Mouse (Mus musculus): Measurements from ENCODE around the gene F11r. TPM values are rescaled to one million over a fixed set of nuclear protein-coding genes. Genes with fewer than 3 reads are reported as not detected.

F11r gene
- total and polyA plus RNA-seq, 3 experiments, result 0.74 to 1.6 (median 1.3) TPM

GRCm38 (mm10) chr1:171478968-171479367 lies 41.6 kb downstream of the F11r start:
- Histone ChIP-seq H3K9ac (ENCODE audit: insufficient read depth, low read depth) (no peak overlapping the region), H3K4me2 (ENCODE audit: insufficient read depth, low read depth, poor library complexity, severe bottlenecking) (0 out of 2 replicates have a peak overlapping the region, but pooled peaks have one; percentile 27), H3K4me3 (replicated peaks in 1 of 3; ENCODE audit: low read depth in 2 of 3, low read length in 2 of 3, poor library complexity in 1 of 3) (no peak overlapping the region), H3K79me2 (replicated peaks; ENCODE audit: control insufficient read depth, extremely low read depth, insufficient read depth, poor library complexity, severe bottlenecking) (no peaks in the 10 kb centered on the region), H3K27me3 (replicated peaks) (no peaks in the 10 kb centered on the region), H3K27ac (ENCODE audit: insufficient read depth, low read depth) (no peak overlapping the region), H3K9me3 (replicated peaks; ENCODE audit: low read length) (peaks cover 12% of the 10 kb centered on the region), H3K4me1 (ENCODE audit: control insufficient read depth in 1 of 2, insufficient read depth in 2 of 2) (peaks cover 7 to 15% of the 10 kb centered on the region in 2 experiments), H3K36me3 (replicated peaks in 1 of 2; ENCODE audit: control insufficient read depth in 1 of 2, insufficient read depth in 1 of 2, low read length in 1 of 2) (no peaks in the 10 kb centered on the region)
- DNase-seq (ENCODE audit: extremely low read depth), result peak; percentile 68
- no peak for TF ChIP-seq NELFE (IDR thresholded peaks at IDR 0.05; ENCODE audit: low read depth, low read length)
- TF ChIP-seq JUN (IDR thresholded peaks at IDR 0.05; ENCODE audit: insufficient read depth, low read depth, low read length), result no peak
- TF ChIP-seq USF1 (IDR thresholded peaks at IDR 0.05; ENCODE audit: low read depth, low read length), result no peak
- no peak for TF ChIP-seq POLR2AphosphoS2 (IDR thresholded peaks at IDR 0.05; ENCODE audit: low read depth, low read length)
- TF ChIP-seq MXI1 (IDR thresholded peaks at IDR 0.05; ENCODE audit: low read depth, low read length), result no peak
- no peak for TF ChIP-seq UBTF (IDR thresholded peaks at IDR 0.05; ENCODE audit: low read depth, low read length)
- peak; percentile 78 for TF ChIP-seq RAD21 (IDR thresholded peaks at IDR 0.05; ENCODE audit: low read depth, low read length)
- TF ChIP-seq RCOR1 (conservative IDR thresholded peaks at IDR 0.05; ENCODE audit: low read depth, low read length), result no peak
- no peak for TF ChIP-seq ELF1 (IDR thresholded peaks at IDR 0.05; ENCODE audit: low read depth, low read length)
- TF ChIP-seq POLR2A (IDR thresholded peaks at IDR 0.05; ENCODE audit: low read depth, low read length), result no peak
- TF ChIP-seq CHD2 (IDR thresholded peaks at IDR 0.05; ENCODE audit: low read length), result no peak
- no peak for TF ChIP-seq BHLHE40 (IDR thresholded peaks at IDR 0.05; ENCODE audit: low read depth, low read length)
- peak; percentile 77 for TF ChIP-seq SMC3 (IDR thresholded peaks at IDR 0.05; ENCODE audit: low read depth, low read length)
- TF ChIP-seq IRF4 (IDR thresholded peaks at IDR 0.05; ENCODE audit: low read depth, low read length), result no peak
- TF ChIP-seq MYC (IDR thresholded peaks at IDR 0.05; ENCODE audit: low read depth, low read length), result no peak
- peak; percentile 66 to 84 for TF ChIP-seq CTCF (conservative IDR thresholded peaks at IDR 0.05 in 1 of 2, IDR thresholded peaks at IDR 0.05 in 1 of 2; ENCODE audit: low read depth in 2 of 2, low read length in 2 of 2)
- no peak for TF ChIP-seq ETS1 (conservative IDR thresholded peaks at IDR 0.05; ENCODE audit: low read depth, low read length)
- no peak for TF ChIP-seq ZKSCAN1 (IDR thresholded peaks at IDR 0.05; ENCODE audit: borderline replicate concordance, low read depth, low read length)
- TF ChIP-seq GABPA (IDR thresholded peaks at IDR 0.05; ENCODE audit: insufficient replicate concordance, low read depth, low read length), result no peak
- peak; percentile 29 for TF ChIP-seq ZC3H11A (IDR thresholded peaks at IDR 0.05; ENCODE audit: low read depth, low read length)
- no peak for TF ChIP-seq TCF12 (IDR thresholded peaks at IDR 0.05; ENCODE audit: low read depth, low read length)
- TF ChIP-seq PAX5 (IDR thresholded peaks at IDR 0.05; ENCODE audit: low read length), result no peak
- TF ChIP-seq CHD1 (IDR thresholded peaks at IDR 0.05; ENCODE audit: low read depth, low read length), result no peak
- no peak for TF ChIP-seq MEF2A (IDR thresholded peaks at IDR 0.05; ENCODE audit: borderline replicate concordance, low read depth, low read length)
- no peak for TF ChIP-seq JUND (conservative IDR thresholded peaks at IDR 0.05; ENCODE audit: low read depth, low read length)
- no peak for TF ChIP-seq MAZ (IDR thresholded peaks at IDR 0.05; ENCODE audit: low read depth, low read length)
- TF ChIP-seq HCFC1 (IDR thresholded peaks at IDR 0.05; ENCODE audit: low read depth, low read length), result no peak
- no peak for TF ChIP-seq KAT2A (IDR thresholded peaks at IDR 0.05; ENCODE audit: insufficient replicate concordance, low read length)
- TF ChIP-seq MAFK (IDR thresholded peaks at IDR 0.05; ENCODE audit: insufficient replicate concordance, low read length), result no peak
- in situ Hi-C loops (cut with MboI; ENCODE audit: low pct_ligation_motif_present, low pct_unique_long_range_greater_than_20kb, low sequenced_read_pairs) (loop anchor here (5.0 to 10.0 kb wide), 2 partner anchors 117 to 374 kb away; partner anchors contain the start of gene Klhdc9), dilution Hi-C loops (cut with MboI; ENCODE audit: extremely low pct_ligation_motif_present, extremely low pct_unique_long_range_greater_than_20kb, low sequenced_read_pairs) (no loop called here)
